Mouse (Mus musculus): ENCODE data around the gene Vasp.

GRCm38 (mm10) chr7:19209494-19209893, 62.1 kb downstream of the Vasp start:
- TF ChIP-seq MYOD1 (IDR thresholded peaks at IDR 0.05; ENCODE audit: control insufficient read depth, insufficient read length, low read depth) (no peak), CTCF (IDR thresholded peaks at IDR 0.05; ENCODE audit: control insufficient read depth, insufficient read depth, insufficient read length) (no peak), USF1 (IDR thresholded peaks at IDR 0.05; ENCODE audit: low read depth) (no peak), CEBPB (IDR thresholded peaks at IDR 0.05; ENCODE audit: low read depth) (no peak), MAX (IDR thresholded peaks at IDR 0.05) (no peak), MYOG (IDR thresholded peaks at IDR 0.05; ENCODE audit: control insufficient read depth, extremely low read depth, insufficient read length) (no peak), FOSL1 (IDR thresholded peaks at IDR 0.05; ENCODE audit: insufficient read depth, low read length, poor library complexity, severe bottlenecking) (no peak)

Measured in C2C12 (cell line).